Mouse (Mus musculus) thymus, adult 2 months (tissue): ENCODE data around the gene Usp17la. TPM values are rescaled to one million over a fixed set of nuclear protein-coding genes. Genes with fewer than 3 reads are reported as not detected.

Experiments used
- DNase-seq: peaks from one replicate; pipeline ENCODE4 v3.0.0; 2021
- H3K27ac ChIP-seq: fragments of 200-500 bp; 2 replicates; pipeline ENCODE4 v1.5.1; 2012; ENCODE audit warnings: low read length, control low read depth; ENCODE audit not compliant: control insufficient read depth, insufficient read depth
- H3K27me3 ChIP-seq: fragments of 200-500 bp; 2 replicates; pipeline ENCODE4 v1.6.1; 2012; ENCODE audit warnings: mild to moderate bottlenecking, low read length, moderate library complexity, mixed read lengths; ENCODE audit not compliant: control insufficient read depth, insufficient read depth
- H3K36me3 ChIP-seq: fragments of 200-500 bp; 2 replicates; pipeline ENCODE4 v1.6.1; 2012; ENCODE audit warnings: mild to moderate bottlenecking, low read length, moderate library complexity; ENCODE audit not compliant: control insufficient read depth, insufficient read depth
- H3K4me1 ChIP-seq: fragments of 200-500 bp; replicated peaks from 2 replicates; pipeline ENCODE4 v1.6.1; 2012; ENCODE audit warnings: low read length; ENCODE audit not compliant: control insufficient read depth, insufficient read depth
- H3K4me3 ChIP-seq: fragments of 200-500 bp; 2 replicates; pipeline ENCODE4 v1.5.1; 2012; ENCODE audit warnings: mild to moderate bottlenecking, low read length, control low read depth, moderate library complexity; ENCODE audit not compliant: control insufficient read depth, insufficient read depth
- CTCF ChIP-seq: fragments of 200-500 bp; IDR thresholded peaks from 2 replicates; pipeline ENCODE4 v1.5.1; 2012; ENCODE audit warnings: mild to moderate bottlenecking, control low read depth, low read length, moderate library complexity, borderline replicate concordance; ENCODE audit not compliant: control insufficient read depth, poor library complexity, insufficient read depth; ENCODE audit errors: extremely low read depth
- POLR2A ChIP-seq: fragments of 200-500 bp; IDR thresholded peaks from 2 replicates; pipeline ENCODE4 v1.6.1; 2012; ENCODE audit warnings: mild to moderate bottlenecking, low read length, control low read depth, moderate library complexity; ENCODE audit not compliant: control insufficient read depth, poor library complexity, insufficient read depth; ENCODE audit errors: extremely low read depth
- WGBS: fragments of 180-500 bp; shearing (Covaris S2); methylation state at CpG from one replicate; pipeline ENCODE4 v1.1.7; 2018; 5-methylcytosine and 5-hydroxymethylcytosine counted together
- polyA plus RNA-seq: library from polyadenylated mRNA; depleted of rRNA; stranded (reverse); fragments of >200 nt; gene quantifications from 2 replicates; pipeline ENCODE4 v1.2.3, GENCODE M21; 2012; rRNA removed

The Usp17la gene
- polyA plus RNA-seq, 1 experiment = not detected

- Histone ChIP-seq H3K27me3 (no peaks in the 10 kb centered on the region), H3K27ac (no peak overlapping the region), H3K36me3 (no peaks in the 10 kb centered on the region), H3K4me3 (no peak overlapping the region), H3K4me1 (no peaks in the 10 kb centered on the region)
- no peak for DNase-seq
- 88% methylated on average over 3 of the region's 3 CpGs for WGBS
- no peak for TF ChIP-seq CTCF
- no peak for TF ChIP-seq POLR2A
Measured at GRCm38 (mm10) chr7:104861381-104861780, 4.6 kb downstream of the Usp17la start.

- no peak for TF ChIP-seq CTCF
- TF ChIP-seq POLR2A = no peak
- no peak for DNase-seq
- H3K4me3 ChIP-seq = no peak within 1 kb of the TSS
- H3K27ac ChIP-seq = no peak within 1 kb of the TSS
- 44% methylated on average over 1 of the region's 1 CpGs for WGBS
- H3K4me1 ChIP-seq = no peaks in the 10 kb centered on the region
- no peaks in the 10 kb centered on the region for H3K36me3 ChIP-seq
- no peaks in the 10 kb centered on the region for H3K27me3 ChIP-seq
Measured at GRCm38 (mm10) chr7:104877731-104878130, 20.9 kb downstream of the Usp17la start, which contains the start of gene Olfr665. Olfr665 (plus strand) TSS chr7:104878031.

- Histone ChIP-seq H3K27ac (no peak within 1 kb of the TSS), H3K4me3 (no peak within 1 kb of the TSS), H3K36me3 (no peaks in the 10 kb centered on the region), H3K4me1 (no peaks in the 10 kb centered on the region), H3K27me3 (no peaks in the 10 kb centered on the region)
- no peak for DNase-seq
- TF ChIP-seq CTCF (no peak), POLR2A (no peak)
- WGBS = 90% methylated on average over 2 of the region's 2 CpGs
Measured at GRCm38 (mm10) chr7:104895852-104896251, 39.0 kb downstream of the Usp17la start, which contains the start of gene Olfr666. Olfr666 (minus strand) TSS chr7:104895952.

Other genes with a start within 250 kb of the Usp17la start
- not detected in 2 replicates for gene Olfr656, start 243.1 kb upstream of the Usp17la start, polyA plus RNA-seq
- gene Olfr657, start 232.2 kb upstream of the Usp17la start, polyA plus RNA-seq = not detected in 2 replicates
- gene Olfr658, start 209.7 kb upstream of the Usp17la start, polyA plus RNA-seq = not detected in 2 replicates
- not detected in 2 replicates for gene Olfr659, start 190.3 kb upstream of the Usp17la start, polyA plus RNA-seq
- not detected in 2 replicates for gene Olfr661, start 170.5 kb upstream of the Usp17la start, polyA plus RNA-seq
- 0.08 and 0.12 TPM in 2 replicates for gene Usp17le, start 79.5 kb upstream of the Usp17la start, polyA plus RNA-seq
- not detected in 2 replicates for gene Usp17lb, start 14.4 kb upstream of the Usp17la start, polyA plus RNA-seq
- not detected in 2 replicates for gene Olfr665, start 21.0 kb downstream of the Usp17la start, polyA plus RNA-seq
- not detected in 2 replicates for gene Olfr666, start 38.9 kb downstream of the Usp17la start, polyA plus RNA-seq
- gene Olfr667, start 64.5 kb downstream of the Usp17la start, polyA plus RNA-seq = not detected in 2 replicates
- gene Olfr668, start 71.0 kb downstream of the Usp17la start, polyA plus RNA-seq = not detected in 2 replicates
- gene Olfr669, start 77.2 kb downstream of the Usp17la start, polyA plus RNA-seq = not detected in 2 replicates
- not detected in 2 replicates for gene Olfr670, start 105.6 kb downstream of the Usp17la start, polyA plus RNA-seq
- gene Olfr671, start 122.1 kb downstream of the Usp17la start, polyA plus RNA-seq = not detected in 2 replicates
- not detected in 2 replicates for gene Olfr672, start 145.0 kb downstream of the Usp17la start, polyA plus RNA-seq
- not detected in 2 replicates for gene Olfr675, start 171.5 kb downstream of the Usp17la start, polyA plus RNA-seq
- not detected in 2 replicates for gene Olfr676, start 175.7 kb downstream of the Usp17la start, polyA plus RNA-seq
- not detected in 2 replicates for gene Olfr677, start 194.4 kb downstream of the Usp17la start, polyA plus RNA-seq
- not detected in 2 replicates for gene Olfr678, start 207.5 kb downstream of the Usp17la start, polyA plus RNA-seq
- gene Olfr679, start 224.2 kb downstream of the Usp17la start, polyA plus RNA-seq = 0.01 TPM in 1 of 2 replicates, not detected in the other
- gene Olfr680-ps1, start 235.8 kb downstream of the Usp17la start, polyA plus RNA-seq = not detected in 2 replicates